Mouse (Mus musculus): Measurements from ENCODE around the gene Lgals3bp. TPM values are rescaled to one million over a fixed set of nuclear protein-coding genes. Genes with fewer than 3 reads are reported as not detected.

Lgals3bp gene
- polyA plus RNA-seq, 1 experiment from 2014 or later: 8.1 TPM

- H3K9me3 ChIP-seq (ENCODE audit: control insufficient read depth, low read length): no peaks in the 10 kb centered on the region
- H3K4me2 ChIP-seq (ENCODE audit: low read length): no peak overlapping the region; the same call in 1 of the 2 replicates
- H3K36me3 ChIP-seq (ENCODE audit: control insufficient read depth, insufficient read depth, low read length): no peaks in the 10 kb centered on the region
- peaks cover 30% of the 10 kb centered on the region for H3K4me1 ChIP-seq (ENCODE audit: control insufficient read depth, insufficient read depth, low read depth, low read length)
- no peak overlapping the region for H3K27ac ChIP-seq (ENCODE audit: low read depth, low read length)
- no peak for ATAC-seq
- no peak overlapping the region for H3K9ac ChIP-seq (ENCODE audit: low read depth, low read length)
- H3K27me3 ChIP-seq (replicated peaks; ENCODE audit: control insufficient read depth, insufficient read depth, low read length): 0 out of 2 replicates have a peak, but pooled peaks cover under 1% of the 10 kb centered on the region
- no peak overlapping the region for H3K4me3 ChIP-seq (ENCODE audit: low read length)
- 42% methylated on average over 3 of the region's 3 CpGs for WGBS
Measured at GRCm38 (mm10) chr11:118427266-118427779, 25.4 kb upstream of the Lgals3bp start.

GRCm38 (mm10) chr11:118426765-118427164 is 24.9 kb upstream of the Lgals3bp start:
- WGBS: 78% methylated on average over 5 of the region's 5 CpGs
- H3K27ac ChIP-seq (ENCODE audit: low read depth, low read length): no peak overlapping the region
- H3K4me3 ChIP-seq (ENCODE audit: low read length): no peak overlapping the region
- no peak overlapping the region for H3K4me2 ChIP-seq (ENCODE audit: low read length)
- no peak for ATAC-seq
- no peak overlapping the region for H3K9ac ChIP-seq (ENCODE audit: low read depth, low read length)
- no peaks in the 10 kb centered on the region for H3K9me3 ChIP-seq (ENCODE audit: control insufficient read depth, low read length)
- H3K4me1 ChIP-seq (ENCODE audit: control insufficient read depth, insufficient read depth, low read depth, low read length): peaks cover 30% of the 10 kb centered on the region
- H3K36me3 ChIP-seq (ENCODE audit: control insufficient read depth, insufficient read depth, low read length): no peaks in the 10 kb centered on the region
- H3K27me3 ChIP-seq (replicated peaks; ENCODE audit: control insufficient read depth, insufficient read depth, low read length): 0 out of 2 replicates have a peak, but pooled peaks cover 2% of the 10 kb centered on the region

- Histone ChIP-seq H3K36me3 (ENCODE audit: control insufficient read depth, insufficient read depth, low read length) (no peaks in the 10 kb centered on the region), H3K4me1 (ENCODE audit: control insufficient read depth, insufficient read depth, low read depth, low read length) (peaks cover 23% of the 10 kb centered on the region), H3K4me2 (ENCODE audit: low read length) (no peak overlapping the region), H3K9me3 (ENCODE audit: control insufficient read depth, low read length) (no peaks in the 10 kb centered on the region), H3K9ac (ENCODE audit: low read depth, low read length) (no peak overlapping the region), H3K4me3 (ENCODE audit: low read length) (no peak overlapping the region), H3K27ac (ENCODE audit: low read depth, low read length) (no peak overlapping the region), H3K27me3 (replicated peaks; ENCODE audit: control insufficient read depth, insufficient read depth, low read length) (0 out of 2 replicates have a peak, but pooled peaks cover 2% of the 10 kb centered on the region)
- WGBS: 69% methylated on average over 13 of the region's 13 CpGs
- ATAC-seq: no peak
Measured at GRCm38 (mm10) chr11:118424621-118425335, 22.9 kb upstream of the Lgals3bp start.

- Histone ChIP-seq H3K4me1 (ENCODE audit: control insufficient read depth, insufficient read depth, low read depth, low read length) (peaks cover 22% of the 10 kb centered on the region), H3K4me3 (ENCODE audit: low read length) (no peak overlapping the region; the same call in 1 of the 2 replicates), H3K9me3 (ENCODE audit: control insufficient read depth, low read length) (no peaks in the 10 kb centered on the region), H3K4me2 (ENCODE audit: low read length) (peak overlapping the region; percentile 44), H3K27me3 (replicated peaks; ENCODE audit: control insufficient read depth, insufficient read depth, low read length) (0 out of 2 replicates have a peak, but pooled peaks cover 2% of the 10 kb centered on the region), H3K36me3 (ENCODE audit: control insufficient read depth, insufficient read depth, low read length) (no peaks in the 10 kb centered on the region), H3K9ac (ENCODE audit: low read depth, low read length) (peak overlapping the region; percentile 60), H3K27ac (ENCODE audit: low read depth, low read length) (peak overlapping the region; percentile 74)
- ATAC-seq: peak; percentile 51
- WGBS: 4% methylated on average over 18 of the region's 18 CpGs
Measured at GRCm38 (mm10) chr11:118423266-118423971, 21.5 kb upstream of the Lgals3bp start.

GRCm38 (mm10) chr11:118420261-118420660 is 18.4 kb upstream of the Lgals3bp start:
- no peak for ATAC-seq
- Histone ChIP-seq H3K36me3 (ENCODE audit: control insufficient read depth, insufficient read depth, low read length) (peaks cover 2% of the 10 kb centered on the region; the same call in 1 of the 2 replicates), H3K27ac (ENCODE audit: low read depth, low read length) (no peak overlapping the region), H3K4me2 (ENCODE audit: low read length) (no peak overlapping the region), H3K9me3 (ENCODE audit: control insufficient read depth, low read length) (no peaks in the 10 kb centered on the region), H3K9ac (ENCODE audit: low read depth, low read length) (no peak overlapping the region), H3K4me1 (ENCODE audit: control insufficient read depth, insufficient read depth, low read depth, low read length) (peaks cover 23% of the 10 kb centered on the region), H3K27me3 (replicated peaks; ENCODE audit: control insufficient read depth, insufficient read depth, low read length) (0 out of 2 replicates have a peak, but pooled peaks cover 2% of the 10 kb centered on the region), H3K4me3 (ENCODE audit: low read length) (no peak overlapping the region)
- WGBS: 68% methylated on average over 7 of the region's 7 CpGs

- Histone ChIP-seq H3K27me3 (replicated peaks; ENCODE audit: control insufficient read depth, insufficient read depth, low read length) (0 out of 2 replicates have a peak, but pooled peaks cover 2% of the 10 kb centered on the region), H3K4me1 (ENCODE audit: control insufficient read depth, insufficient read depth, low read depth, low read length) (peaks cover 22% of the 10 kb centered on the region), H3K9me3 (ENCODE audit: control insufficient read depth, low read length) (no peaks in the 10 kb centered on the region), H3K4me2 (ENCODE audit: low read length) (peak within 1 kb of the TSS; percentile 91), H3K36me3 (ENCODE audit: control insufficient read depth, insufficient read depth, low read length) (peaks cover 2% of the 10 kb centered on the region; the same call in 1 of the 2 replicates), H3K27ac (ENCODE audit: low read depth, low read length) (peak within 1 kb of the TSS; percentile 76), H3K4me3 (ENCODE audit: low read length) (peak within 1 kb of the TSS; percentile 89), H3K9ac (ENCODE audit: low read depth, low read length) (peak within 1 kb of the TSS; percentile 97)
- under 1% methylated on average over 46 of the region's 50 CpGs for WGBS
- ATAC-seq: peak; percentile 93
Measured at GRCm38 (mm10) chr11:118418834-118419504, 17.1 kb upstream of the Lgals3bp start, which contains the start of gene Cant1. Gene Cant1 (minus strand): TSS chr11:118419086.

- peak overlapping the region; percentile 76 for H3K27ac ChIP-seq (ENCODE audit: low read depth, low read length)
- H3K4me2 ChIP-seq (ENCODE audit: low read length): peak overlapping the region; percentile 91
- H3K27me3 ChIP-seq (replicated peaks; ENCODE audit: control insufficient read depth, insufficient read depth, low read length): 0 out of 2 replicates have a peak, but pooled peaks cover 2% of the 10 kb centered on the region
- peaks cover 17% of the 10 kb centered on the region for H3K4me1 ChIP-seq (ENCODE audit: control insufficient read depth, insufficient read depth, low read depth, low read length)
- H3K9ac ChIP-seq (ENCODE audit: low read depth, low read length): peak overlapping the region; percentile 97
- no peaks in the 10 kb centered on the region for H3K9me3 ChIP-seq (ENCODE audit: control insufficient read depth, low read length)
- peak; percentile 29; the same call in 1 of the 2 replicates for ATAC-seq
- 6% methylated on average over 12 of the region's 12 CpGs for WGBS
- H3K36me3 ChIP-seq (ENCODE audit: control insufficient read depth, insufficient read depth, low read length): peaks cover 2% of the 10 kb centered on the region; the same call in 1 of the 2 replicates
- peak overlapping the region; percentile 89 for H3K4me3 ChIP-seq (ENCODE audit: low read length)
Measured at GRCm38 (mm10) chr11:118418442-118418833, 16.5 kb upstream of the Lgals3bp start.

- Histone ChIP-seq H3K4me3 (ENCODE audit: low read length) (no peak overlapping the region), H3K9ac (ENCODE audit: low read depth, low read length) (no peak overlapping the region; the same call in 1 of the 2 replicates)
- no peak for ATAC-seq
Measured at GRCm38 (mm10) chr11:118417496-118417895, 15.6 kb upstream of the Lgals3bp start.

More at GRCm38 (mm10) chr11:118417496-118417895, 15.6 kb upstream of the Lgals3bp start:
- no peak overlapping the region for H3K27ac ChIP-seq (ENCODE audit: low read depth, low read length)
- 95% methylated on average over 9 of the region's 9 CpGs for WGBS
- no peaks in the 10 kb centered on the region for H3K9me3 ChIP-seq (ENCODE audit: control insufficient read depth, low read length)
- H3K27me3 ChIP-seq (replicated peaks; ENCODE audit: control insufficient read depth, insufficient read depth, low read length): 0 out of 2 replicates have a peak, but pooled peaks cover 2% of the 10 kb centered on the region
- peak overlapping the region; percentile 91 for H3K4me2 ChIP-seq (ENCODE audit: low read length)
- peaks cover 2% of the 10 kb centered on the region; the same call in 1 of the 2 replicates for H3K36me3 ChIP-seq (ENCODE audit: control insufficient read depth, insufficient read depth, low read length)
- peaks cover 19% of the 10 kb centered on the region for H3K4me1 ChIP-seq (ENCODE audit: control insufficient read depth, insufficient read depth, low read depth, low read length)
